Mouse (Mus musculus) lung, embryonic 16.5 days (tissue): Measurements from ENCODE around the gene Grk4. TPM values are rescaled to one million over a fixed set of nuclear protein-coding genes. Genes with fewer than 3 reads are reported as not detected.

Experiments used
- ATAC-seq: fragments of 200-750 bp; cut with Nextera tagmentation; 2 replicates; pipeline ENCODE4 v1.8.0; 2017; ENCODE audit warnings: low read depth, mild to moderate bottlenecking, moderate library complexity
- H3K27ac ChIP-seq: fragments of 300-500 bp; sonication (generic); 2 replicates; pipeline ENCODE4 v1.5.1; 2014; ENCODE audit warnings: mild to moderate bottlenecking, control low read depth, low read length
- H3K27me3 ChIP-seq: fragments of 300-500 bp; sonication (generic); 2 replicates; pipeline ENCODE4 v1.6.1; 2014; ENCODE audit warnings: low read depth, low read length, mixed read lengths; ENCODE audit not compliant: control insufficient read depth, insufficient read depth
- H3K36me3 ChIP-seq: fragments of 300-500 bp; sonication (generic); 2 replicates; pipeline ENCODE4 v1.6.1; 2014; ENCODE audit warnings: low read length; ENCODE audit not compliant: control insufficient read depth, insufficient read depth
- H3K4me1 ChIP-seq: fragments of 300-500 bp; sonication (generic); replicated peaks from 2 replicates; pipeline ENCODE4 v1.6.1; 2014; ENCODE audit warnings: low read length, mixed read lengths; ENCODE audit not compliant: control insufficient read depth, insufficient read depth
- H3K4me2 ChIP-seq: fragments of 300-500 bp; sonication (generic); 2 replicates; pipeline ENCODE4 v1.6.1; 2014; ENCODE audit warnings: low read depth, low read length, control low read depth
- H3K4me3 ChIP-seq: fragments of 300-500 bp; sonication (generic); 2 replicates; pipeline ENCODE4 v1.5.1; 2014; ENCODE audit warnings: mild to moderate bottlenecking, low read length, control low read depth
- H3K9ac ChIP-seq: fragments of 300-500 bp; sonication (generic); 2 replicates; pipeline ENCODE4 v1.6.1; 2014; ENCODE audit warnings: low read length, control low read depth
- H3K9me3 ChIP-seq: fragments of 300-500 bp; sonication (generic); 2 replicates; pipeline ENCODE4 v1.6.1; 2016; ENCODE audit warnings: low read length; ENCODE audit not compliant: control insufficient read depth
- WGBS: fragments of 180-500 bp; shearing (Covaris S2); extraction: QIAGEN DNeasy Blood & Tissue Kit; methylation state at CpG from one replicate; pipeline ENCODE4 v1.1.7; 2014; 5-methylcytosine and 5-hydroxymethylcytosine counted together
- polyA plus RNA-seq: library from polyadenylated mRNA; unstranded; fragments of >200 nt; fragmentation: Nextera tagmentation; extraction: Ambion mirVana; gene quantifications from 2 replicates; pipeline ENCODE4 v1.2.1, GENCODE M21; 2015

Grk4 gene
- polyA plus RNA-seq, 1 experiment from 2014 or later: 3.1 TPM

DNA sequence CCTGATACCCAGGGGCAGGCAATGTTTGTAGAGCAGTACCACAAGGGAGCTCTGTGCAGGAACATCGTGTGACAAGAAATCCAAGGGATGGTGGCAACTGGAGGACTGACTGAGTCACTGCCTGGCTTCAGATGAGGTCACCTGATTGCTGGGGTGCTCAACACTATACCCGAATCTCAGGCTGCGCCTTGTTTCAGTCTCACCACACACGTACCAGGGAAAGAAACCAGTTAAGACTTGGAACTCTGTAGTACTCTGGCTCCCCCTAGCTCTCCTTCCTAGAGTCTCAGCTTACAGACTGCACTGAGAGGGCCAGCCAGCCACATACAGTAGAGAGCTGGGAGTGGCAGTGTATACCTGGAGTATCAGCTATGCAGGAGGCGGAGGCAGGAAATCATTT, 17.2 kb upstream of the Grk4 start:
- Histone ChIP-seq H3K36me3 (peaks cover 52% of the 10 kb centered on the region), H3K4me3 (no peak overlapping the region), H3K4me1 (no peaks in the 10 kb centered on the region), H3K4me2 (no peak overlapping the region), H3K9ac (no peak overlapping the region), H3K9me3 (no peaks in the 10 kb centered on the region), H3K27ac (no peak overlapping the region), H3K27me3 (no peaks in the 10 kb centered on the region)
- peak; percentile 82 for ATAC-seq
- 62% methylated on average over 5 of the region's 5 CpGs for WGBS

DNA sequence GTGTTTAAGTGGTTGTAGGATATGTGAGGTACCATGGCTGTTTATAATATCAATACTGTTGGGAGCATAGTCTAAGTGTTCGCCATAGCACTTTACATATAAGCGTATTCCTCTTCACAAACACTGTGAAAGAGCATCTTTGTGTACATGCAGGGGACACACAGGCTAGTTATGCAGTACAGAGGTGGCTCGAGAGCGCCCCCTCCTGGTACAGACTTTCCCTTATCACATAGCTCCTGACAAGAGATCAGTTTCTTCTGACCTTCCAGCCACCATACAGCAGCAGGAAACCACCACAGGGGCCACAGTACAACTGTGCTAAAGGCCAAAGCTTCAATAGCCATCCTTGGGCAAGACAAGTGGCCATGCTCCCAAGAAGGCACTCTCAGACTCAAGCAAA, 12.6 kb upstream of the Grk4 start:
- Histone ChIP-seq H3K36me3 (peaks cover 62% of the 10 kb centered on the region), H3K9ac (no peak overlapping the region), H3K27ac (no peak overlapping the region), H3K4me1 (no peaks in the 10 kb centered on the region), H3K27me3 (no peaks in the 10 kb centered on the region), H3K4me2 (no peak overlapping the region), H3K4me3 (no peak overlapping the region), H3K9me3 (no peaks in the 10 kb centered on the region)
- 0 out of 2 replicates have a peak, but pooled peaks have one; percentile 17 for ATAC-seq
- WGBS: 46% methylated on average over 4 of the region's 4 CpGs

DNA sequence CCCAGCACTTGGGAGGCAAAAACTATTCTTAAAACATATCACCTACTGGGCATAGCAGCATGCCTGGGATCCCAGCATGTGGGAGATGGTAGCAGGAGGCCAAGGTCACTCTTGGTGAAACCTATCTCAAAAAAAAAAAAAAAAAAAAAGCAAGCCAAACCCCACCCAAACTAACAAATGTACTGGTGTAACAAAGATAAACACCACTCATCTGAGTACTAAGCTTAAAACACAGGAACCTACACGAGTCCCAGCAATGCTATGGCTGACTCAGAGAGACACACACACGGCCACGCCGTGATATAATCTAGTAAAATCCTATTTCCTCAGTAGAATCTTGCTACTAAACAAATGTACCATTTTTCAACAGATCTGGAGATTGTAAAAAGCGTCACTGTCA, 7.2 kb upstream of the Grk4 start:
- no peak overlapping the region for H3K9ac ChIP-seq
- H3K36me3 ChIP-seq: peaks cover 56% of the 10 kb centered on the region
- H3K4me3 ChIP-seq: no peak overlapping the region
- ATAC-seq: no peak
- no peak overlapping the region for H3K27ac ChIP-seq
- no peaks in the 10 kb centered on the region for H3K27me3 ChIP-seq
- 90% methylated on average over 5 of the region's 5 CpGs for WGBS
- H3K4me2 ChIP-seq: no peak overlapping the region
- no peaks in the 10 kb centered on the region for H3K9me3 ChIP-seq
- H3K4me1 ChIP-seq: no peaks in the 10 kb centered on the region

DNA sequence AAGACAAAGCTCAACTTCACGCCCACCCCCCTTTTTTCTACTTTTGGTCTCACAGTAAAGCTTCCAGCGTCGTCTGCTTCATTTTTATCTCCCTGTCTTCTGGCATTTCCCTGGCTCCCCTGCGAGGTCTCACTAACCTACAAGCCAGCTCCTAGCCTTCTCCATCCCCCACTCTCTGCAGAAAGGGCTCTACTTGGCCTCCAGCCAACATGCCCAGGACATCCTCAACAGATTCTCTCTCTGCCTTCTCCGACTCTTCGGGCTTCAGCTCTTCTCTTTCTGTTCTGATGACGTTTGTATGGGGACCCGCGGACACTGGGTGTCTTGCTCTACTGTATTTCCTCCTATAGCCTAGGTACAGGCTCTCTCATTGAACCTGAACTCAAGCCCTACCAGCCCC, 5.3 kb upstream of the Grk4 start:
- peaks cover 41% of the 10 kb centered on the region for H3K36me3 ChIP-seq
- H3K27me3 ChIP-seq: no peaks in the 10 kb centered on the region
- no peak overlapping the region for H3K9ac ChIP-seq
- no peak overlapping the region for H3K4me3 ChIP-seq
- H3K4me1 ChIP-seq: peaks cover 7% of the 10 kb centered on the region
- no peaks in the 10 kb centered on the region for H3K9me3 ChIP-seq
- H3K27ac ChIP-seq: no peak overlapping the region
- 69% methylated on average over 9 of the region's 9 CpGs for WGBS
- no peak for ATAC-seq
- no peak overlapping the region for H3K4me2 ChIP-seq

DNA sequence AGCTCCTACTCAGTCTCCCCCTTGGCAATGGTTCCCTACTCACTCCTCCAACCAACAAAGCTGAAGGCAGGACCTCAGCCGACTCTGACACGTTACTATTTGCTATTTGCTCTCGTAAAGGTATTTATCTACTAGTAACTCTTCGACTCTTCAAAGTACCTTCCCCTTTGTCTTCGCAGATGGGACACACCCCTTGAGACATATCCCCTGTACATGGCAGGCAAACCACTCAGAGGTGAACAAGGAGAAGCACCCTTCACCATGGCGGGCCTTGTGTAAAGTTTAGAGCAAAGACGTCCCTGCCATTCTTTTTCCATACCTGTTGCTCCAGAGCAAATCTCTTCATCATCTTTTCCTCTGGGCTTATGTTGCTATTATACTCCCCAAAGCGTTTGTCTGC, 2.6 kb upstream of the Grk4 start:
- H3K4me3 ChIP-seq: no peak overlapping the region
- ATAC-seq: no peak
- peaks cover 9% of the 10 kb centered on the region for H3K4me1 ChIP-seq
- H3K4me2 ChIP-seq: no peak overlapping the region
- H3K27ac ChIP-seq: no peak overlapping the region
- H3K27me3 ChIP-seq: no peaks in the 10 kb centered on the region
- no peaks in the 10 kb centered on the region for H3K9me3 ChIP-seq
- WGBS: 84% methylated on average over 8 of the region's 8 CpGs
- no peak overlapping the region for H3K9ac ChIP-seq
- peaks cover 26% of the 10 kb centered on the region for H3K36me3 ChIP-seq

DNA sequence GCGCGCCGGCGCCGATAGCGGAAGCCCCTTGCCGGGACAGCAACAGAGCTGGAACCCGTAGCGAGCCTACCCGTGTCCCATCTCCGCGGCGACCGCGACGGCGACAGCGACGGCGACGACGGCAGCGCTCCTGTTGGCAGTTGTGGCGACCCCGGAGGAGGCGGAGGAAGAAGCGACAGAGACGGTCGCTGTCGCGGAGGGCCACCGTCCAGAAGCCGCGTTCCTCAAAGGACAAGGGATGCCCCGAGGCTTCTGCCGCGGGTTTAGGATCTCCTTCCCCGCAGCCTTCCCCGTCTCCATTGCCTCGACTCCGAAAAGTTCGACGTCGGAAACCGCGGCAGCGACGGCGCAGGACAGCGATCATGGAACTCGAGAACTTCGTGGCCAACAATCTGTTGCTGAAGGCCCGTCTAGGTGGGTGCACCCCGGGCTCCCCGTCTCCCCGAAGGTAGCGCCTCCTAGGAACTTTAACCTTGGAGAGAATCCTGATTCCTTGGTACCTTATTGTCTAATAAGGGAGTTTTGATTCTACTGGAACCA, 482 bp downstream of the Grk4 start:
- Histone ChIP-seq H3K4me3 (peak overlapping the region; percentile 64), H3K27me3 (no peaks in the 10 kb centered on the region), H3K4me1 (peaks cover 9% of the 10 kb centered on the region), H3K9me3 (no peaks in the 10 kb centered on the region), H3K27ac (peak overlapping the region; percentile 78), H3K4me2 (peak overlapping the region; percentile 70), H3K36me3 (peaks cover 9% of the 10 kb centered on the region), H3K9ac (peak overlapping the region; percentile 75)
- ATAC-seq: no peak
- 0% methylated on average over 57 of the region's 57 CpGs for WGBS

DNA sequence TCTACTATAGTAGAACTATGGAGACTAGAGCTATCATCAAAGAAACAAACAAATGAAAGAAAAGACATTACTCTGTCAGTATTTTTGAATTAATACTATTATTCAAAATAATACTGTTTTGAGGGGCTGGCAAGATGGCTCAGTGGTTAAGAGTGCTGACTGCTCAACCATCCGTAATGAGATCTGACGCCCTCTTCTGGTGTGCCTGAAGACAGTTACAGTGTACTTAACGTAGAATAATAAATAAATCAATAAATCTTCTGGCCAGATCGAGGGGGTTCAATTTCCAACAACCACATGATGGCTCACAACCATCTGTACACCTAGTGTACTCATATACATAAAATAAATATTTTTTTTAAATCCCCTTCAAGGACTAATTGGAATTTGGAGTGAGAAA, 1.7 kb downstream of the Grk4 start:
- ATAC-seq: no peak
- Histone ChIP-seq H3K4me3 (no peak overlapping the region), H3K36me3 (peaks cover 5% of the 10 kb centered on the region), H3K4me2 (no peak overlapping the region), H3K9ac (no peak overlapping the region), H3K27me3 (no peaks in the 10 kb centered on the region), H3K9me3 (no peaks in the 10 kb centered on the region), H3K27ac (no peak overlapping the region), H3K4me1 (peaks cover 9% of the 10 kb centered on the region)
- 78% methylated on average over 4 of the region's 4 CpGs for WGBS

DNA sequence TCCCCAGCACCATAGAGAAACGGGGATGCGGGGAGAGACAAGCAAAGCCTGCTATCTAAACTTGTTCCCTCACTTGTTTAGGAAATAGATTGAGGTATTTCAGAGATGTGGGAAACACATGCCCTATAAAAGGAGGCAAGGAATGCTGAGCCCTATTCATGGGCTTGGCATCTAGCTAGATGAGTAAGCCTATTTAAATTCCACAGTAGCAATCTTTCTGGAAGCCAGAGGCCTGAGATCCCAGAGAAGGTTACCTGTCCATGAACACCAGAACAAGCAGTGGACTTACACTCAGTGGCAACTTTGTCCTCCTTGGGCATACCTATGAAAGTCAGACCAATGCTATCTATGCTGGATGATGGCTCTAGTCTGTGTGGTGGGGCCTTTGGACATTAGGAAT, 3.1 kb downstream of the Grk4 start:
- H3K27me3 ChIP-seq: no peaks in the 10 kb centered on the region
- peaks cover 9% of the 10 kb centered on the region for H3K4me1 ChIP-seq
- H3K9ac ChIP-seq: no peak overlapping the region
- no peaks in the 10 kb centered on the region for H3K36me3 ChIP-seq
- no peak overlapping the region for H3K27ac ChIP-seq
- 88% methylated on average over 2 of the region's 2 CpGs for WGBS
- no peak overlapping the region for H3K4me3 ChIP-seq
- no peaks in the 10 kb centered on the region for H3K9me3 ChIP-seq
- no peak overlapping the region for H3K4me2 ChIP-seq
- ATAC-seq: no peak

DNA sequence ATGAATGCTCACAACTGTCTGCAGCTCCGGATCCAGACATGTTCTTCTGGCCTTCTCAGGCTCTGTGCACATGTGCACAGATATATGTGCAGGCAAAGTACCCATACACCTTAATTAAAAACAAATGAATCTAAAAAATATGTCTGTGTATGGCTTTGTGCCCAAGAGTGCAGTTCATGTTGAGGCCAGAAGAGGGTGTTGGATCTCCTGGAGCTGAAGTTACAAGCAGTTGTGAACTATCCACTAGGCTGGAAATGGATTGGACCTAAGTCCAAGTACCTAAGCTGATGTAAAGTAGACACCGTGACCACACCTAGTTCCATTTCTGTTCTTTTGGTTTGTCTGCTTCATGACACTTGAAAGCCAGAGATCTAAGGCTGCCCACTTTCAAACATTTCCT, 9.3 kb downstream of the Grk4 start:
- Histone ChIP-seq H3K36me3 (no peaks in the 10 kb centered on the region), H3K27me3 (no peaks in the 10 kb centered on the region), H3K4me3 (no peak overlapping the region), H3K9ac (no peak overlapping the region), H3K9me3 (no peaks in the 10 kb centered on the region), H3K27ac (no peak overlapping the region), H3K4me2 (no peak overlapping the region), H3K4me1 (no peaks in the 10 kb centered on the region)
- WGBS: 75% methylated on average over 2 of the region's 2 CpGs
- ATAC-seq: no peak

DNA sequence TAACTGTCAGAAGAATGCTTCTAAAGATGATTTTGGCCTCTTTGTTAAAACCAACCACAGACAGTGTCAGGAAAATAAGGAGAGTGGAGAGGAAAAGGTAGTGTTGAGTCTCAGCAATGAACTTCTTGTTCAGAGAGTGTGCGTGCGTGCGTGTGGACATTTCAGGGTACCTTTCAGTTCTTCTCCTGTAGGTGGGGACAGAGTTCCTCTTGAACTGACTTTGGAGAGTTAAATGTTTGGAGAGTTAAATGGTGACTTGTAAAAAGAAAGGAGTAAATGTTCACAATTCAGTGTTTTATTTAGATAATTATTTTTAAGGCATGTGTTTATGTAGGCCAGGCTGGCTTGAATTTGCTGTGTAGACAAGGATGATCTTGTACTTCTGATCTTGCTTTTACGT, 10.1 kb downstream of the Grk4 start:
- Histone ChIP-seq H3K4me1 (no peaks in the 10 kb centered on the region), H3K4me3 (no peak overlapping the region), H3K9me3 (no peaks in the 10 kb centered on the region), H3K27me3 (no peaks in the 10 kb centered on the region), H3K9ac (no peak overlapping the region), H3K36me3 (no peaks in the 10 kb centered on the region), H3K27ac (no peak overlapping the region), H3K4me2 (no peak overlapping the region)
- 78% methylated on average over 4 of the region's 4 CpGs for WGBS
- ATAC-seq: no peak
